Mouse (Mus musculus): ENCODE measurements around the gene Reep6. TPM values are rescaled to one million over a fixed set of nuclear protein-coding genes. Genes with fewer than 3 reads are reported as not detected.

Reep6 gene
- polyA plus RNA-seq, 1 experiment from 2014 or later = 5.5 TPM

DNA sequence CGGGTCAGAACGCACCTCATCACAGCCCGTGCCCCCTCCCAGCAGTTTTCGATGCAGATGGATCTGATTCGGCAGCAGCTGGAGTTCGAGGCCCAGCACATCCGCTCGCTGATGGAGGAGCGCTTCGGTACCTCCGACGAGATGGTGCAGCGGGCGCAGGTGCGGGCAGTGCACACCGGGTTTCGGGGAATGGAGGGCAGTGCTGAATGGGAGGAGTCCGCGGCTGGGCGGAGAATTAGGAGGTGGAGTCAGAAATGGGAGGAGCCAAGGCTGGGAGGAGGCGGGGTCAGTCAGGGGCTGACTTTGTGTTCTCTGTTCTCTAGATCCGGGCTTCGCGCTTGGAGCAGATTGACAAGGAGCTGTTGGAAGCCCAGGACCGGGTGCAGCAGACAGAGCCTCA is 24.9 kb upstream of the Reep6 start:
- H3K4me1 ChIP-seq (ENCODE audit: control insufficient read depth, insufficient read depth, low read length) = peaks cover 8% of the 10 kb centered on the region
- H3K4me2 ChIP-seq (ENCODE audit: low read depth) = peak overlapping the region; percentile 26; the same call in 1 of the 2 replicates
- peaks cover 26% of the 10 kb centered on the region for H3K36me3 ChIP-seq (ENCODE audit: control insufficient read depth, insufficient read depth, low read length)
- H3K27me3 ChIP-seq (ENCODE audit: control insufficient read depth, insufficient read depth, low read length) = peaks cover 9% of the 10 kb centered on the region
- H3K4me3 ChIP-seq (ENCODE audit: low read depth, low read length) = peak overlapping the region; percentile 8; the same call in 1 of the 2 replicates
- no peaks in the 10 kb centered on the region for H3K9me3 ChIP-seq (ENCODE audit: control insufficient read depth, low read length)
- ATAC-seq (ENCODE audit: insufficient read depth, low FRiP score, low TSS enrichment) = no peak
- WGBS = 10% methylated on average over 25 of the region's 25 CpGs
- DNase-seq (ENCODE audit: low spot score) = no peak
- no peak overlapping the region for H3K27ac ChIP-seq (ENCODE audit: low read depth, low read length)
- no peak overlapping the region for H3K9ac ChIP-seq (ENCODE audit: low read length)

DNA sequence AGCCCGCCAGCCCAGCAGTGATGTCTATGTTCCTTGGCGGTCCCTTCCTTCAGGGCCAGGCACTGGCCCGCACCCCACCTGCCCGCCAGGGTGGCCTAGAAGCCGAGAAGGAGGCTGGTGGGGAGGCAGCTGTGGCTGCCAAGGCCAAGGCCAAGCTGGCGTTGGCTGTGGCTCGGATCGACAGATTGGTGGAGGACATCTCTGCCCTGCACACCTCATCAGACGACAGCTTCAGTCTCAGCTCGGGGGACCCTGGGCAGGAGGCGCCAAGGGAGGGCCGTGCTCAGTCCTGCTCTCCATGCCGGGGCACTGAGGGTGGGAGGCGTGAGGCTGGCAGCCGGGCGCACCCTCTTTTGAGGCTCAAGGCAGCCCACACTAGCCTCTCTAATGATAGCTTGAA is 18.2 kb upstream of the Reep6 start:
- Histone ChIP-seq H3K27ac (ENCODE audit: low read depth, low read length) (no peak overlapping the region), H3K4me1 (ENCODE audit: control insufficient read depth, insufficient read depth, low read length) (peaks cover 3% of the 10 kb centered on the region; the same call in 1 of the 2 replicates), H3K4me2 (ENCODE audit: low read depth) (no peak overlapping the region), H3K9ac (ENCODE audit: low read length) (no peak overlapping the region), H3K36me3 (ENCODE audit: control insufficient read depth, insufficient read depth, low read length) (peaks cover 19% of the 10 kb centered on the region), H3K4me3 (ENCODE audit: low read depth, low read length) (no peak overlapping the region), H3K27me3 (ENCODE audit: control insufficient read depth, insufficient read depth, low read length) (peaks cover 40% of the 10 kb centered on the region), H3K9me3 (ENCODE audit: control insufficient read depth, low read length) (no peaks in the 10 kb centered on the region)
- DNase-seq (ENCODE audit: low spot score) = no peak
- 82% methylated on average over 16 of the region's 16 CpGs for WGBS
- ATAC-seq (ENCODE audit: insufficient read depth, low FRiP score, low TSS enrichment) = no peak

DNA sequence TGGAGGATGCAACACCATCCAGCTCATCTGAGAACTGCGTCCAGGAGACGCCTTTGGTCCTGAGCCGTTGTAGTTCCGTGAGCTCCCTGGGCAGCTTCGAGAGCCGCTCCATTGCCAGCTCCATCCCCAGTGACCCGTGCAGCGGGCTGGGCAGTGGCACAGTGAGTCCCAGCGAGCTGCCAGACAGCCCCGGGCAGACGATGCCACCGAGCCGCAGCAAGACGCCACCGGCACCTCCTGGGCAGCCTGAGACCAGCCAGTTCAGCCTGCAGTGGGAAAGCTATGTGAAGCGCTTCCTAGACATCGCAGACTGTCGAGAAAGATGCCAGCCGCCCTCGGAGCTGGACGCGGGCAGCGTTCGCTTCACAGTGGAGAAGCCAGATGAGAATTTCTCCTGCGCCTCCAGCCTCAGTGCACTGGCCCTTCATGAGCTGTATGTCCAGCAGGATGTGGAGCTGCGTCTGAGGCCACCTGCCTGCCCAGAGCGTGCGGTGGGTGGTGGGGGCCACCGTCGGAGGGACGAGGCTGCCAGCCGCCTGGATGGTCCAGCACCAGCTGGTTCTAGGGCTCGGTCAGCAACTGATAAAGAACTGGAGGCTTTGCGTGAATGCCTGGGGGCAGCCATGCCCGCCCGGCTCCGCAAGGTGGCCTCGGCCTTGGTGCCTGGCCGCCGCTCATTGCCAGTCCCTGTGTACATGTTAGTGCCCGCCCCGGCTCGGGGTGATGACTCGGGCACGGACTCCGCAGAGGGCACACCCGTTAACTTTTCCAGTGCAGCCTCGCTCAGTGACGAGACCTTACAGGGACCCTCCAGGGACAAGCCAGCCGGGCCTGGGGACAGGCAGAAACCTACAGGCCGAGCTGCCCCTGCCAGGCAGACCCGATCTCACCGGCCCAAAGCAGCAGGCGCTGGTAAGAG is 16.9 kb upstream of the Reep6 start:
- H3K4me3 ChIP-seq (ENCODE audit: low read depth, low read length) = no peak overlapping the region
- no peak overlapping the region for H3K27ac ChIP-seq (ENCODE audit: low read depth, low read length)
- H3K27me3 ChIP-seq (ENCODE audit: control insufficient read depth, insufficient read depth, low read length) = peaks cover 43% of the 10 kb centered on the region
- H3K36me3 ChIP-seq (ENCODE audit: control insufficient read depth, insufficient read depth, low read length) = peaks cover 14% of the 10 kb centered on the region
- DNase-seq (ENCODE audit: low spot score) = no peak
- H3K4me2 ChIP-seq (ENCODE audit: low read depth) = no peak overlapping the region
- H3K9ac ChIP-seq (ENCODE audit: low read length) = no peak overlapping the region
- 68% methylated on average over 54 of the region's 54 CpGs for WGBS
- ATAC-seq (ENCODE audit: insufficient read depth, low FRiP score, low TSS enrichment) = no peak
- H3K9me3 ChIP-seq (ENCODE audit: control insufficient read depth, low read length) = no peaks in the 10 kb centered on the region
- H3K4me1 ChIP-seq (ENCODE audit: control insufficient read depth, insufficient read depth, low read length) = peaks cover 3% of the 10 kb centered on the region

DNA sequence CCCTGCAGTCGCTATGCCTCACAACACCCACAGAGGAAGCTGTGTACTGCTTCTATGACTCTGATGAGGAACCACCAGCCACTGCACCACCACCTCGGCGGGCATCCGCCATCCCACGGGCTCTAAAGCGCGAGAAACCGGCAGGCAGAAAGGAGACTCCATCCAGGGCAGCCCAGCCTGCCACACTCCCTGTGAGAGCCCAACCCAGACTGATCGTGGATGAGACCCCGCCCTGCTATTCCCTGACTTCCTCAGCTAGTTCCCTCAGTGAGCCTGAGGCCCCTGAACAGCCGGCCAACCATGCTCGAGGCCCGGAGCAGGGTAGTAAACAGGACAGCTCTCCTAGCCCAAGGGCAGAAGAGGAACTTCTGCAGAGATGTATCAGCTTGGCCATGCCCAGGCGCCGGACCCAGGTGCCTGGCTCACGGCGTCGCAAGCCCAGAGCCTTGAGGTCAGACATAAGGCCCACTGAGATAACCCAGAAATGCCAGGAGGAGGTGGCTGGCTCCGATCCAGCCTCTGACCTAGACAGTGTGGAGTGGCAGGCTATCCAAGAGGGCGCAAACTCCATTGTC is 16.0 kb upstream of the Reep6 start:
- Histone ChIP-seq H3K4me2 (ENCODE audit: low read depth) (no peak overlapping the region), H3K9ac (ENCODE audit: low read length) (no peak overlapping the region; the same call in 1 of the 2 replicates), H3K9me3 (ENCODE audit: control insufficient read depth, low read length) (no peaks in the 10 kb centered on the region), H3K27me3 (ENCODE audit: control insufficient read depth, insufficient read depth, low read length) (peaks cover 43% of the 10 kb centered on the region), H3K4me3 (ENCODE audit: low read depth, low read length) (no peak overlapping the region), H3K4me1 (ENCODE audit: control insufficient read depth, insufficient read depth, low read length) (peaks cover 3% of the 10 kb centered on the region), H3K27ac (ENCODE audit: low read depth, low read length) (no peak overlapping the region), H3K36me3 (ENCODE audit: control insufficient read depth, insufficient read depth, low read length) (peaks cover 9% of the 10 kb centered on the region)
- DNase-seq (ENCODE audit: low spot score) (no peak), ATAC-seq (ENCODE audit: insufficient read depth, low FRiP score, low TSS enrichment) (no peak)
- WGBS = 52% methylated on average over 18 of the region's 20 CpGs

DNA sequence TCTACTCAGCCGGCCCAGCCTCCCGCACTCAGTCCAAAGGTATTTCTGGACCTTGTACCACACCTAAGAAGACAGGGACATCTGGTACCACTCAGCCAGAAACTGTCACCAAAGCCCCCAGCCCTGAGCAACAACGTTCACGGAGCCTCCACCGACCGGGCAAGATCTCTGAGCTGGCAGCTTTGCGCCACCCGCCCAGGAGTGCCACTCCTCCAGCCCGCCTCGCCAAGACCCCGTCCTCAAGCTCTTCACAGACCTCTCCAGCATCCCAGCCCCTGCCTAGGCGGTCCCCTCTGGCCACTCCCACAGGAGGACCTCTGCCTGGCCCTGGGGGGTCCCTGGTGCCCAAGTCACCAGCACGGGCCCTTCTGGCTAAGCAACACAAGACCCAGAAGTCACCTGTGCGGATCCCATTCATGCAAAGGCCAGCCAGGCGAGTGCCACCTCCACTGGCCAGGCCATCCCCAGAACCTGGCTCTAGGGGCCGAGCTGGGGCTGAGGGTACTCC is 15.2 kb upstream of the Reep6 start:
- Histone ChIP-seq H3K9ac (ENCODE audit: low read length) (no peak overlapping the region), H3K9me3 (ENCODE audit: control insufficient read depth, low read length) (no peaks in the 10 kb centered on the region), H3K4me3 (ENCODE audit: low read depth, low read length) (no peak overlapping the region), H3K4me1 (ENCODE audit: control insufficient read depth, insufficient read depth, low read length) (peaks cover 6% of the 10 kb centered on the region), H3K4me2 (ENCODE audit: low read depth) (no peak overlapping the region), H3K36me3 (ENCODE audit: control insufficient read depth, insufficient read depth, low read length) (peaks cover 7% of the 10 kb centered on the region), H3K27me3 (ENCODE audit: control insufficient read depth, insufficient read depth, low read length) (peaks cover 43% of the 10 kb centered on the region), H3K27ac (ENCODE audit: low read depth, low read length) (no peak overlapping the region)
- 57% methylated on average over 16 of the region's 16 CpGs for WGBS
- DNase-seq (ENCODE audit: low spot score) (no peak), ATAC-seq (ENCODE audit: insufficient read depth, low FRiP score, low TSS enrichment) (no peak)

DNA sequence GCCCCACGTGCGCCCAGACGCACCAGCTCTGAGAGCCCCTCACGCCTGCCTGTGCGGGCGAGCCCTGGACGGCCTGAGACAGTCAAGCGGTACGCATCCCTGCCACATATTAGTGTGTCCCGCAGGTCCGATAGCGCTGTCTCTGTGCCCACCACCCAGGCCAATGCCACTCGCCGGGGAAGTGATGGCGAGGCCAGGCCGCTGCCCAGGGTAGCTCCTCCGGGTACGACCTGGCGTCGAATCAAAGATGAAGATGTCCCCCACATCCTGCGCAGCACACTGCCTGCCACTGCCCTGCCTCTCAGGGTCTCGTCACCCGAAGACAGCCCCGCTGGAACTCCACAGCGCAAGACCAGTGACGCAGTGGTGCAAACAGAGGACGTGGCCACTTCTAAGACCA is 14.4 kb upstream of the Reep6 start:
- Histone ChIP-seq H3K4me2 (ENCODE audit: low read depth) (no peak overlapping the region), H3K27me3 (ENCODE audit: control insufficient read depth, insufficient read depth, low read length) (peaks cover 43% of the 10 kb centered on the region), H3K4me1 (ENCODE audit: control insufficient read depth, insufficient read depth, low read length) (peaks cover 9% of the 10 kb centered on the region), H3K9me3 (ENCODE audit: control insufficient read depth, low read length) (no peaks in the 10 kb centered on the region), H3K4me3 (ENCODE audit: low read depth, low read length) (no peak overlapping the region), H3K36me3 (ENCODE audit: control insufficient read depth, insufficient read depth, low read length) (peaks cover 7% of the 10 kb centered on the region), H3K9ac (ENCODE audit: low read length) (no peak overlapping the region), H3K27ac (ENCODE audit: low read depth, low read length) (no peak overlapping the region)
- DNase-seq (ENCODE audit: low spot score) (no peak), ATAC-seq (ENCODE audit: insufficient read depth, low FRiP score, low TSS enrichment) (no peak)
- 47% methylated on average over 27 of the region's 27 CpGs for WGBS

DNA sequence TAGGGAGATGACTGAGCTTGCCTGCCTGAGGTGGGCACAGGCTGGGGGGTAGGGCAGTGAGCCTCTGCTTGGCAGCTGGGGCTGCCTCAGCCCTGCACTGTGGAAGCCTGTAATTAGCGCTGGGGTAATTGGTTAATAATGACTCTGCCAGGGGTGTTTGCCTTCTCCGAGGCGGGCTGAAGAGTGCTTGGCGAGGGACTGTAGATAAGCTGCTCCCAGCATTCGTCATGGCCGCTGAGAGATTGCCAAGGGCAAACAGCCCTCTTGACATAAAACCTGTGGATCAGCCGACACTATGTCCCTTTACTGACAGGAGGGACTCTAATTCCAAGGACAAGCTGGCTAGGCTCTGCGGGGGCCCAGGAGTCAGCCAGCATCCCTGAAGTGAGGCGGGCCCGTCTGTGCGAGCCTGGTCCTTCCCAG is 13.4 kb upstream of the Reep6 start:
- ATAC-seq (ENCODE audit: insufficient read depth, low FRiP score, low TSS enrichment) (no peak), DNase-seq (ENCODE audit: low spot score) (no peak)
- Histone ChIP-seq H3K4me2 (ENCODE audit: low read depth) (no peak overlapping the region), H3K36me3 (ENCODE audit: control insufficient read depth, insufficient read depth, low read length) (peaks cover 7% of the 10 kb centered on the region), H3K27me3 (ENCODE audit: control insufficient read depth, insufficient read depth, low read length) (peaks cover 43% of the 10 kb centered on the region), H3K9me3 (ENCODE audit: control insufficient read depth, low read length) (no peaks in the 10 kb centered on the region), H3K4me1 (ENCODE audit: control insufficient read depth, insufficient read depth, low read length) (peaks cover 9% of the 10 kb centered on the region), H3K27ac (ENCODE audit: low read depth, low read length) (no peak overlapping the region), H3K9ac (ENCODE audit: low read length) (no peak overlapping the region), H3K4me3 (ENCODE audit: low read depth, low read length) (no peak overlapping the region)
- WGBS = 27% methylated on average over 11 of the region's 11 CpGs

DNA sequence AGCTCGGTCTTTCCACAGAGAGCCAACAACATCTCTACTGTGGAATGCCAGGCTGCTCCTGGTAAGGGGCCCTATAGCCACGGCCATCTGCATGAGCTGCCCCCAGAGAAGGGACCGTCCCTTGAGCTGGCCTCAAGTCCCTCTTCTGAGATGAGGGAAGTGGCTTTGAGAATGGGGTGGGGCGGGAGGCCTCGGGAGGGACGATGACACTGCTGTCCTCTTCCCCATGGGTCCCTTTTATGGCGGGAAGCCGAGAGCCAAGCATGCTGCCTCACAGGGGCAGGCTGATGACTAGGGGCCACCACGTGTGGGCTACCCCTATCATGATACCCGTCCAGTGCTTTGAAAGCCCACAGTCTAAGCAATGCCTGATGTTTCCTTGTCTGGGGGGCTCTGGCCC is 12.7 kb upstream of the Reep6 start:
- peaks cover 43% of the 10 kb centered on the region for H3K27me3 ChIP-seq (ENCODE audit: control insufficient read depth, insufficient read depth, low read length)
- ATAC-seq (ENCODE audit: insufficient read depth, low FRiP score, low TSS enrichment) = no peak
- DNase-seq (ENCODE audit: low spot score) = no peak
- H3K4me1 ChIP-seq (ENCODE audit: control insufficient read depth, insufficient read depth, low read length) = peaks cover 9% of the 10 kb centered on the region
- H3K27ac ChIP-seq (ENCODE audit: low read depth, low read length) = no peak overlapping the region
- no peak overlapping the region for H3K9ac ChIP-seq (ENCODE audit: low read length)
- H3K9me3 ChIP-seq (ENCODE audit: control insufficient read depth, low read length) = no peaks in the 10 kb centered on the region
- no peak overlapping the region; the same call in 1 of the 2 replicates for H3K4me2 ChIP-seq (ENCODE audit: low read depth)
- peaks cover 7% of the 10 kb centered on the region for H3K36me3 ChIP-seq (ENCODE audit: control insufficient read depth, insufficient read depth, low read length)
- no peak overlapping the region for H3K4me3 ChIP-seq (ENCODE audit: low read depth, low read length)
- WGBS = 42% methylated on average over 10 of the region's 10 CpGs
